Mouse (Mus musculus) naive thymus-derived CD4-positive, alpha-beta T cell, adult 2 months (primary cell): ENCODE measurements around the gene Scn10a.

ENCODE experiments used
- DNase-seq: peaks from one replicate; pipeline ENCODE4 v3.0.0-alpha.2; 2011; ENCODE audit warnings: low read depth

Scn10a gene

GRCm38 (mm10) chr9:119574366-119574765 lies 144.8 kb downstream of the Scn10a start:
- no peak for DNase-seq

DNA sequence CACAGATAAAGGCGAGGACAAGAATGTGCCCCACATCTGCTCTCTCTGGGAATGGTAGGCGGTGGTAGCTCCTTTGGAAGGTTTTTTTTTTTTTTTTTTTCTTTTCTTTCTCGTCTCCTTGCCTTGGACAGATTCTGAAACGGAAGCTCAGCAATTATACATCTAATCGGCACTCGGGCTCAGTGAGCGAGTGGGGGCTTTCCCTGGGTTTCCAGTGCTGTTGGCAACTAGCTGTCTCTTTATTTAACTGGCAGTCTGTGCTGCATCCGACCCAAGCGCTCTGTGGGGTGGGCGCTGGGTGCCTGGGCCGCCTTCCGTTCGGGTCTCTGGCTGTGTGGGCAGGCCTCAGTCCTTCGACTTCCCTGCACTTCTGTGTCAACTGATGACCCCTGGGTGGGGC lies 146.1 kb downstream of the Scn10a start:
- no peak for DNase-seq

- DNase-seq: no peak
Measured at GRCm38 (mm10) chr9:119571411-119571888, 147.7 kb downstream of the Scn10a start.

GRCm38 (mm10) chr9:119570652-119571051 lies 148.5 kb downstream of the Scn10a start:
- DNase-seq: no peak

- DNase-seq: no peak
Measured at GRCm38 (mm10) chr9:119568732-119569131, 150.4 kb downstream of the Scn10a start.

DNA sequence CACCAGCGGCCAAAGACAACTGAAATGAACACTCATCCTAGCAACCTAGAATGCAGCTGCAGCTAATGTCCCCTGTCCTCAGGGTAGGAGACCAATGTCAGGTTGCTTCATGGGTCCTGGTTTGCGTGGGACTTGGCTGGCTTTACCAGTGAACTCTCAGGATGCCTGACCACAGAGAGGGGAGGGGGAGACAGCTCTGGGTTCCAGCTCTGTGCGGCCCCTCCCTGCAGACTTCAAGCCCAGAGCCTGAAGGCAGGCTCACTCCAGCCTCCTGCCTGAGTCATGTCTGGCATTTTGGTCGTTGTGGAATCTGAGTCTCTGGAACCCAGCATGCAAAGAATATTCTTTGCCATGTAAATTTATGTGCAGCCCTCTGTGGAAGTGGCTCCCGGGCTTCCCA lies 151.3 kb downstream of the Scn10a start:
- no peak for DNase-seq

DNA sequence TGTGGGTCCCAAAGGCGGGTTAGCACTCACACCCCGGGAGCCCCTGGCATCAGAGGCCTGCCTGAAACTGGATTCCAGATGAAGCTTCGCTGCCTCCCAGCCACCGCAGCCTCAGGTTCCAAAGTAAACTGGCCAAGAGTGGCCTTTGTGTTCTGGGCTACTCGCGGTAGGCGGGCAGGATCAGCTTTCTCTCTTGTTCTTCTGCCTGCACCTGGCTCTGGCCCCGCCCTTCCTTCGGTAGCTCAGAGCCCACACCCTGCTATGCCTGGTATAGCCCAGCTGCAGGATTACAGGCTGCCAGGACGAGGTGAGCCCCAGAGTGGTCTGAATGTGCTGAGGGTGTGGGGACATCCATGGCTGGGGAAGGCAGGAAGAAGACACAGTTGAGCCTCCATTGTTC lies 152.9 kb downstream of the Scn10a start:
- DNase-seq: no peak

- DNase-seq: no peak
Measured at GRCm38 (mm10) chr9:119564803-119565202, 154.3 kb downstream of the Scn10a start.

- no peak for DNase-seq
Measured at GRCm38 (mm10) chr9:119563617-119564016, 155.5 kb downstream of the Scn10a start.

DNA sequence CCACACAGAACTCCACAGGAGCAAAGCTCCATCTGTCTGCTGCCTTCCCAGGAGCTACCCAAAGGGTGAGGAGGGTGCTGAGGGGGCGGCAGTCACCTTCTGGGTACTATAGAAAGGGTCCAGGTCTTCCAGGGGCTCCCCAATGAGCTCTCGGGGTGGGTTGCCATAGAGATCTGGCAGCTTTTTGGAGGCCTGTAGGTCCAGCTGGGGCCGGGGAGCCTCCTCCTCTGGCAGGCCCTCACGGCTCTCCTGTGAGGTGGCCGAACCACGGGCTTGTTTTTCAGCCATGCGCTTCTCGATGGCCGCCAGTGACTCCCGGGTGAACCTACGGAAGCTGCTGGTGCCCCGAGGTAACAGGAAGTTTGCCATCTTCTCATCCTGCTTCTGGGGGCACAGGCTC lies 156.9 kb downstream of the Scn10a start:
- DNase-seq: no peak

DNA sequence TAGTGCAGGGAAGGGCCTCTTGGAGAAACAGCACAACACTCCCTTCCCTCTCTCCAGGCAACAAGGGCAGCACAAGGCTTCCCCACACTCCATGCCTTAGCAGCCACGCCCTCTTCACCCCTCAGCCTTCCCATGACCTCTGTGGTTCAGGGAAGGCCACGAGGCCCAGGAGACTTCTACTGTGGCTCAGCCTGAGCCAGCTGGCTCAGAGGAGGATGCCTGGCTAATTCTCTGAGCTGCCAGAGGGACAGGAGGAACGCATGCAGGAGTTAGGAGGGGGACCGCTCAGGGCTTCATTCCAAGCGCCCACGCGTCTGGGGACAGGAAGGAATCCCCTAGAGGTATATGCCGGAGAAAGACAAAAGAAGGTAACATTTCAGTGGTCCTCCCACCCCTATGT lies 157.4 kb downstream of the Scn10a start:
- no peak for DNase-seq

- DNase-seq: no peak
Measured at GRCm38 (mm10) chr9:119559537-119560276, 159.4 kb downstream of the Scn10a start.
